Mouse (Mus musculus) gastrocnemius, adult 2 months (tissue): Measurements from ENCODE around the gene Olfr1432. TPM values are rescaled to one million over a fixed set of nuclear protein-coding genes. Genes with fewer than 3 reads are reported as not detected.
"Not testable (repeated sequence)": the region's sequence is repeated elsewhere in the genome, so short reads cannot be mapped to it uniquely, and the experiment has no call there.

Source experiments
- DNase-seq: peaks from one replicate; pipeline ENCODE4 v3.0.0; 2022
- H3K27ac ChIP-seq: fragments of 200-600 bp; 2 replicates; pipeline ENCODE4 v1.8.1; 2022; ENCODE audit warnings: mild to moderate bottlenecking
- H3K4me3 ChIP-seq: fragments of 200-600 bp; 2 replicates; pipeline ENCODE4 v1.8.1; 2022; ENCODE audit warnings: mild to moderate bottlenecking, moderate library complexity
- CTCF ChIP-seq: fragments of 200-600 bp; IDR thresholded peaks from 2 replicates; pipeline ENCODE4 v1.8.1; 2022; ENCODE audit warnings: antibody characterized with exemption, mild to moderate bottlenecking, moderate library complexity
- intact Hi-C: fragments of 180-260 bp; cut with DNase I; formaldehyde crosslinking; loops from one replicate; pipeline ENCODE4 v1.15.1; 2025
- long read RNA-seq, 2 experiments: library from polyadenylated mRNA; stranded (forward); transcript quantifications; one replicate each; pipeline ENCODE4 v2.0.0; 2021
- total RNA-seq, 2 experiments: library from RNA; stranded (reverse); gene quantifications; 2 replicates each; pipeline ENCODE4 v1.2.3; 2021

Olfr1432 gene
- not detected for total RNA-seq
- long read RNA-seq, experiment 1: 0 reads
- long read RNA-seq, experiment 2: 0 reads

DNA sequence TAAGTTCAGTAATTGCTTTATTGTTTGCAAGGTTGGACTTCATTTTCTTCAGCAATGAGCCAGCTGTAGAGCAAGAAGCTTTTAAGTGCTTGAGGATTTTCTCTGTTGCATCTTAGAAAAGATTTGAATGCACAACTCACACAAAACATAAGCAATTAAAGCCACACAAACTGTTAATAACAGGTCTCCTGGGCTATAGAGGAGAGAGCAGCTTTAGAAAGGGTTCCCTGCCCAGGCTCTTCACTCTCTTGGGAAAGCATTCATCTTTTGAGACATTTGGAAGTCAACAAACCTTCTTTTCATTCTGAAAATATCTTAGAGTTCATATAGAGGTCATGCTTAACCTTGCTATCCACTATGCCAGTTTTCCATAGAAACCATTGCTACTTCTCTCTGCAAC lies at the start of gene Olfr1432:
Gene Olfr1432, minus strand, starts transcription at position 101 of the 400 bp plus-strand sequence.
- DNase-seq, intact Hi-C loops, H3K27ac ChIP-seq, H3K4me3 ChIP-seq: not testable (repeated sequence)

DNA sequence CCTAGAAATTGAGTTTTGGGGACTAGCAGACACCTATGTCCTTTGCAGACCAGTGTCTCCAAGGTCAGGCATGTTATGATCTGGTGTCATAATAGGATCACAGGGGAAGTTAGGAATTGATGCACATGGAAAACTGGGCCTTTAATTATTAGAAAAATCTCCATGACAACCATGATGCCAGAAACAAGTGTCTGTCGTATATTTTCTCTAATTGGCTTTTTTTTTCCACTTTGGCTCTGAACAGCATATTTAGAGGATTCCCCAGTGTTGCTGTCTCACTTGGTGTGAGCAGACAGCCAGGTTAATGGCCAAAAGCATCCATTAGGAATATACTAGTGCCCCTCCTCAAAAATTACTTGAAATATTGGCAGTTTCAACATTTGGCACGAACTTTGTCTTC lies 47.2 kb upstream of the Olfr1432 start, which contains the start of gene Olfr1434:
Gene Olfr1434, plus strand, starts transcription at position 301 of the 400 bp plus-strand sequence.
- intact Hi-C loops: no loop called here
- Histone ChIP-seq H3K27ac (no peak within 1 kb of the TSS), H3K4me3 (no peak within 1 kb of the TSS)
- TF ChIP-seq CTCF: no peak
- no peak for DNase-seq

DNA sequence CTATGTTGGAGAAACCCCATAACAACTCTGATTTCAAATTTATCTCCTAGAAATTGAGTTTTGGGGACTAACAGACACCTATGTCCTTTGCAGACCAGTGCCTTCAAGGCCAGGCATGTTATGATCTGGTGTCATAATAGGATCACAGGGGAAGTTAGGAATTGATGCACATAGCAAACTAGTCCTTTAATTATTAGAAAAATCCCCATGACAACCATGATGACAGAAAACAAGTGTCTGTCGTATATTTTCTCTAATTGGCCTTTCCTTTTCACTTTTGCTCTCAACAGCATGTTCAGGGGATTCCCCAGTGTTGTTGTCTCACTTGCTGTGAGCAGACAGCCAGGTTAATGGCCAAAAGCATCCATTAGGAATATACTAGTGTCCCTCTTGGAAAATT lies 28.3 kb upstream of the Olfr1432 start, which contains the start of gene Olfr235:
Gene Olfr235, plus strand, starts transcription at position 301 of the 400 bp plus-strand sequence.
- intact Hi-C loops: no loop called here
- DNase-seq: no peak
- Histone ChIP-seq H3K4me3 (no peak within 1 kb of the TSS), H3K27ac (no peak within 1 kb of the TSS)
- TF ChIP-seq CTCF: no peak

DNA sequence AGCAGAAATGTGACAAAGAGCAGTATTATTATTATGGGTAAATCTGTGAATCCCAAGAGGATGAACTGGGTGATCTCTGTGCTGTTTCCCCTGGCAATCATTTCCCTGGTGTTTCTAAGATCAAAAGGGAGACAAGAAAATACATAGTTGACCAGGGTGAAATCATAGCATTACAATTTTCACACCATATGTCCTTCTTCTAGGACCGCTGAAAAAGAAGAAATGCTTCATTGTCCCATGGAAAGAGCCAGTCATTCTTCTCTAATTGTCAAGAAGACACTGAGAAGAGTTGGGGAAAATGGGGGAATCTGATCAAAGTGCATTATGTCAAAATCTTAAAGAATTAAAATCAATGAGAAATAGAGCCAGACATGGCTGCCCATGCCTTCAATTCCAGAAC lies 9.2 kb upstream of the Olfr1432 start, which contains the start of gene Olfr262:
Gene Olfr262, minus strand, starts transcription at position 101 of the 400 bp plus-strand sequence.
- no peak for TF ChIP-seq CTCF
- no peak for DNase-seq

DNA sequence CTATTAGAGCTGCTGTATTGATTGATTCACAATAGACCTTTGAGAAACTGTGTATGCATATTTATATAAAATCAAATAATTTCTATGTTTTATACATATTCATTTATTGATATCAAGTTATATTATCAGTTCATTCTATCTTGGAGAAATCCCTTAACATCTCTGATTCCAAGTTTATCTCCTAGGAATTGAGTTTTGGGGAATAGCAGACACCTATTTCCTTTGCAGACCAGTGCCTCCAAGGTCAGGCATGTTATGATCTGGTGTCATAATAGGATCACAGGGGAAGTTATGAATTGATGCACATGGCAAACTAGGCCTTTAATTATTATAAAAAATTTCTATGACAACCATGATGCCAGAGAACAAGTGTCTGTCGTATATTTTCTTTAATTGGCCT lies 32.1 kb downstream of the Olfr1432 start, which contains the start of gene Olfr1431:
Gene Olfr1431, plus strand, starts transcription at position 301 of the 400 bp plus-strand sequence.
- no peak within 1 kb of the TSS for H3K27ac ChIP-seq
- H3K4me3 ChIP-seq: no peak within 1 kb of the TSS
- no peak for DNase-seq
- intact Hi-C loops: no loop called here
- TF ChIP-seq CTCF: no peak

More for the DNA sequence above, 9.2 kb upstream of the Olfr1432 start, which contains the start of gene Olfr262:
- no peak within 1 kb of the TSS for H3K4me3 ChIP-seq
- intact Hi-C loops: no loop called here
- no peak within 1 kb of the TSS for H3K27ac ChIP-seq

DNA sequence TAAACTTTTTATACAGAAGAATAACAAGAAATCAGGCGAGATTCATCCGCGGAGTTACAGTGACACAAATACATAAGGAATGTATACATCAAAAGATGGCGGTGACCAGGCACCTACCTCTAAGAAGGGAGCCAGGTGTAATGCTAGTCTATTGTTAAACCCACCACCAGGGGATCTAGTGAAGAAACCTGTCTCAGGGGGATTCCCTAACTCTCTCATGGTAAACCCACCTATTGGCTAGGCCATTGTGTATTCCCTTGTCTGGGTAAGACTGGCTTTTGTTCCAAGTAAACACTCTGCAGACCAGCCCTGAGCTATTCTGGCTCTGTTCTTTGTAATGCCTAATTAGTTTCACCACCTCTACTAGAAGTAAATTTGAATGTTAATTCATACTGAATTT lies 33.3 kb downstream of the Olfr1432 start:
- not testable (repeated sequence) for DNase-seq

More for the DNA sequence above, 33.3 kb downstream of the Olfr1432 start:
- H3K27ac ChIP-seq, H3K4me3 ChIP-seq, intact Hi-C loops: not testable (repeated sequence)

Other genes starting within 250 kb of the Olfr1432 start
- not detected for gene Olfr1423, start 191.3 kb downstream of the Olfr1432 start, total RNA-seq
- not detected for gene Olfr1424, start 169.9 kb downstream of the Olfr1432 start, total RNA-seq
- gene Olfr1425, start 154.9 kb downstream of the Olfr1432 start, total RNA-seq: not detected
- gene Olfr1426, start 140.6 kb downstream of the Olfr1432 start, total RNA-seq: not detected
- gene Olfr1427, start 129.3 kb downstream of the Olfr1432 start, total RNA-seq: not detected
- not detected for gene Olfr1428, start 116.7 kb downstream of the Olfr1432 start, total RNA-seq
- not detected for gene Olfr76, start 109.4 kb downstream of the Olfr1432 start, total RNA-seq
- gene Olfr1555-ps1, start 62.5 kb downstream of the Olfr1432 start, total RNA-seq: not detected
- not detected for gene Olfr1431, start 32.0 kb downstream of the Olfr1432 start, total RNA-seq
- not detected for gene Olfr262, start 9.1 kb upstream of the Olfr1432 start, total RNA-seq
- gene Olfr235, start 28.4 kb upstream of the Olfr1432 start, total RNA-seq: not detected
- gene Olfr1434, start 47.3 kb upstream of the Olfr1432 start, total RNA-seq: not detected
- gene Olfr1436, start 66.5 kb upstream of the Olfr1432 start, total RNA-seq: not detected
- not detected for gene Olfr1437, start 92.5 kb upstream of the Olfr1432 start, total RNA-seq
- gene Olfr1438-ps1, start 103.3 kb upstream of the Olfr1432 start, total RNA-seq: not detected
- not detected for gene Olfr1440, start 154.7 kb upstream of the Olfr1432 start, total RNA-seq
- gene Olfr1441, start 184.8 kb upstream of the Olfr1432 start, total RNA-seq: not detected
- gene Pfpl, start 195.3 kb upstream of the Olfr1432 start, total RNA-seq: not detected
- gene Mpeg1, start 228.2 kb upstream of the Olfr1432 start, total RNA-seq: 1 to 10 TPM in 1 of 2 experiments, under 1 TPM in 1; 0.98 to 1.1 TPM